Mouse (Mus musculus) frontal cortex, postnatal 25 days (tissue): ENCODE measurements around the gene Dzip1l.
"Not testable (repeated sequence)": the region's sequence is repeated elsewhere in the genome, so short reads cannot be mapped to it uniquely, and the experiment has no call there.

Experiments
- DNase-seq, 2 experiments: peaks; one replicate each; pipeline ENCODE4 v3.0.0; 2022; ENCODE audit warnings: low spot score in 2 of 2

Gene Dzip1l

GRCm38 (mm10) chr9:99629281-99630011 lies at the start of gene Dzip1l:
Gene Dzip1l (plus strand): TSS chr9:99629496.
- DNase-seq, result peak; percentile 56 to 62

GRCm38 (mm10) chr9:99580655-99581054 lies 48.6 kb upstream of the Dzip1l start:
- DNase-seq, result no peak

DNA sequence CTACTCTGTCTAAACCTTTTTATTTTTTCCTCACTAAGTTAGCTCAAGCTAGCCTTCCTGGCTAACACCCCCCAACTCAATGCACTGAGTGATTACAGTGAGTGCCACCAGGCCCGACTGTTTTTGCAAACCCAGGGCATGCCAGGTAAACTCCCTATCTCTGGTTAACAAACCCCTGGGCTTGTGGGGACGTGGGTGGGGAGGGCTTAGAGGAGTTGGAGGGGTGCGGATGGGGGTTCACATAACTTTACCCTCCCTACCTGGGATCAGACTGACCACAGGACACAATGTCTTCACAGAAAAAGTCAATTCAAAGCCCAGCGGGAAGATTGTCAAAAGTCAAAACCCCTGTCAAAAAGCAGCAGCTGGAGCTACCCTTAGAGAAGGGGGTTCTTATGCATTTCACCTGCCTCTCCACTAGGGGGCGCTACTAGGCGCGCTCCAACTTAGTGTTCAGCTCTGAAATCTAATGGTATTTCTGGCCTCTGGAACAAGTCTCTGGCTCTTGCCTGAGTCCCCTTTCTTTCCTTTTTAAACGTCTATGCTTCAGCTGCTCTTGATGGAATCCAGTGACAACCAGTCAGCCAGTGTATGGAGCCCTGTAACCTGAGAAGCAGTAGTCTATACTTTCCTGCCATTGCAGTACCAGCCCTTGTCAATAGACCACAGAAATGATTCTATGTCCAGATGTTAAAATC lies 41.6 kb upstream of the Dzip1l start:
- DNase-seq, result peak in 1 of 2 experiments; percentile 33

DNA sequence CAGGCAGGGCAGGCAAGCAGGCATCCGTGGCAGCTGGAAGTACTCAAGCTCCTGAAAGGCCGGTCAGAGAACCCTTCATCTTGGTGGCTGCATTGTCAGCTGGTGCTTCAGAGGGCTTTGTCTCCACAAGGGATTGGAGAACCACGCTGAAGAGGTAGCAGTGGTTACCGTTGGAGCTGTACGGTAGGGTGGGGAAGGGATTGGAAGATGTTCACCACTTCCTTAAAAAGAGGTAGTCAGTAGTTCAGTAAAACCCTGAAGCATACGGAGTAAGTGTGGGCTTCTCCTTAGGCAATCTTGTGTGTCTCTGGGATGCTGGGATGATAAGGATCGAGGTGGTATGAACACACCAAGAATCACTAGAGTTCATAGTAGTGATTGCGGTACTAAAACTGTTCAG lies 38.2 kb upstream of the Dzip1l start:
- no peak for DNase-seq

DNA sequence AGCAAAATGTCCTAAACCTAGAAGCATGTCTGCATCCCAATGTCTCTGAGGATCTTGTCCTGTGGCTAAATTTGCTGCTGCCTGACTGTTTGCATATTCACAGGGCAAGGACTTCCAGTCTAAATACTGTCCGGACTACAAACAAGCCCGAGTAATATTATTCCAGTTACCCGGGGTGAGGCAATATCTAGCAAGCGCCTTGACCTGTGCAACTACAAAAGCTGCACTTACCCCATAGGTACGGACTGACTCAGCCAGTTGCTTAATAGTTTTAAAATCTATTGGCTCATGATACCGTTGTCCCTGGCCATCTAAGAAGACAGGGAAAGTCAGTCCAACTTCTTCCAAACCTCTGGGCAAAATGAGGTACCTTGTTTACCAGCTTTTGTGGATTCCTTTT lies 30.2 kb upstream of the Dzip1l start:
- DNase-seq, result not testable (repeated sequence)

DNA sequence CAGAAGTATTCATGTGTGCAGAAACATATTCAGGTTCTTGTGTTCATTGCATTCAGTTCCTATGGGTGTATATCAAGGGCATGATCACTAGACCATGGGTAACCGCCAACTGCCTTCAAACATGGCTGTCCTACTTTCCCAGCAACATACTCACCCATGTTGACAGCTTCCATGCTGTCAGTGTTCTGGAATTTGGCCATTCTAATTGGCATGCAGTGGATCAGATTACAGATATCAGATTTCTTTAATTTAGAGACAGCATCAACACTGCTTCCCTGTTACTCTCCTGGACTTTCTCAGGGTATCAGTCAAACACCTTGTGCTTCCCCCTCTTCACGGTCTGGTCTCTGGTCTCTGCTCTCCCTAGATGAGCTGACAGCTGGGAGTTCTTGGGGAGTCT lies 25.7 kb upstream of the Dzip1l start:
- DNase-seq, result no peak

- no peak for DNase-seq
Measured at GRCm38 (mm10) chr9:99612202-99612601, 17.1 kb upstream of the Dzip1l start, which contains the start of gene A4gnt. Gene A4gnt (plus strand): TSS chr9:99612502.

GRCm38 (mm10) chr9:99619688-99620087 lies 9.6 kb upstream of the Dzip1l start:
- no peak for DNase-seq

GRCm38 (mm10) chr9:99620196-99620595 lies 9.1 kb upstream of the Dzip1l start:
- no peak for DNase-seq

DNA sequence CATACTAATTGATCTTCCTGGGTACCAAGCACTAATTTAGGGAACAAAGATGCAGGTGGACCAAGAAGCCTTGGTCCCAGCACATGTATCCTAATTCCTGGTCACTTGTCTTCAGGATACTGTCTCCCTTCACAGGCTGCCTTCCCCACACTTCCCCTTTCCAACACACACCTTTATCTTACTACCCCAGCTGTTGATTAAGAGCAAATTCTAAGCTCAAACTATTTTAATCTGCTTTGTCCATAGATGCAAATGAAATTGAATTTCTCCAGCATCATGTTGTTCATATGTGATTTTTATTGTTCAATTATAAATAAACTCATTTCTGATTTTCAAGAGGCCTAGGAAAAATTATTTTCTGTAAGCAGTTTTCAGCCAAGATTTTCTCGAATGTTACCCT lies 7.3 kb upstream of the Dzip1l start:
- DNase-seq, result no peak

- DNase-seq, result no peak
Measured at GRCm38 (mm10) chr9:99622966-99623365, 6.3 kb upstream of the Dzip1l start.

DNA sequence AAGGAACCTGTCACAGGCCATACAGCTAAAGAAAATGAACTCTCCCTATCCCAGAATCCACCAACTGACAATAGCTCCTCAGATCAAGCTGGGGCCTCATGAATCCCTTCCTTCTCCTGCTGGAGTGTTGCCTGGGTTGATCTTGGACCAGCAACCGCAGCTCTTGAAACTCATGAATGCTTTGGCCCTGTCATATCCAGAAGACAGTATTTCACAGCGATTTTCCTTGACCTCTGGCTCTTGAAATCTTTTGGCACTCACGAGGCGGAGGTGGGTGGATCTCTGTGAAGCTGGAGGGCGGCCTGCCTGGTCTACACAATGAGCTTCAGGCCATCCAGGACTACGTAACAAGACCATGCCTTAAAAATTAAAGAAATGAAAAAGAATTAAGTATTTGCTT lies 5.2 kb upstream of the Dzip1l start:
- DNase-seq, result no peak

DNA sequence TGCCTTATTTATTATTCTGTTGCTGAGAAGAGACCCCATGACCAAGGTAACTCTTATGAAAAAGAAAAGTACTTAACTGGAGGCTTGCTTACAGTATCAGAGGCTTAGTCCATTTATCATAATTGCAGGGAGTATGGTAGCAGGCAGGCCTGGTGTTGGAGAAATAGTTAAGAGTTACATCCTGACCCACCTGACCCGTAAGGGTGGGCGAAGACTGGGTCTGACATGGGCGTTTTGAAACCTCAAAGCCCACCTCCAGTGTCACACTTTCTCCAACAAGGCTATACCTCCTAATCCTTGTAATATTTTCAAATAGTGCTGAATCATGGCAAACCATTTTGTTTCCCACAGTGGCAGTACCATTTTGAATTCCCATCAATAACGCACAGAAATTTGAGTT lies 715 bp upstream of the Dzip1l start:
- DNase-seq, result no peak

- DNase-seq, result no peak
Measured at GRCm38 (mm10) chr9:99630071-99630470, 775 bp downstream of the Dzip1l start.

DNA sequence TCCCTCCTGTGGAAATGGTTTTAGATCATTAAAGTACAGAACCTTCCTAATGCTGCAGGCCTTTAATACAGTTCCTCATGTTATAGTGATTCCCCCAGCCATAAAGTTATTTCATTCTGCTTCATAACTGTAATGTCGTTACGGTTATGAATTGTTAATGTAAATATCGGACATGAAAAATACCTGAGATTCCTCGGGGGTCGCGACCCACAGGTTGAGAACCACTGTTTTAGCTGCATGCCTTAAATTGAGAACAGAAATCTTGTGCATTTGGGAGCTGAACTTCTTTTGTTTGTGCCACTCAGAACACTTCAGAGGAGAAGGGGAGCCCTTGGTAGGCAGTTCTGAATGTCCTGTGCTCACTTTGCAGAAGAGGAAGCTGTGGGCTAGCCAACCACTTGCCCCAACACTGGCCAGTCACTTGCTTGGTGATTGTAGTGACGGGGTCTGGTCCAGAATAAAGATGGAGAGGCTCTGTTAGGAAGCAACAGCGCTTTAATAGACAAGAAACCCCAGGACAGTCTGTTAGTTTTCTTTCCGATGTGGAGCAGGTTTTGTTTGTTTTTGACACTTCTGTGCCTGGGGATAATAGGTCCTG lies 1.3 kb downstream of the Dzip1l start:
- DNase-seq, result no peak

- no peak for DNase-seq
Measured at GRCm38 (mm10) chr9:99631781-99632180, 2.5 kb downstream of the Dzip1l start.

GRCm38 (mm10) chr9:99632264-99632663 lies 3.0 kb downstream of the Dzip1l start:
- no peak for DNase-seq

DNA sequence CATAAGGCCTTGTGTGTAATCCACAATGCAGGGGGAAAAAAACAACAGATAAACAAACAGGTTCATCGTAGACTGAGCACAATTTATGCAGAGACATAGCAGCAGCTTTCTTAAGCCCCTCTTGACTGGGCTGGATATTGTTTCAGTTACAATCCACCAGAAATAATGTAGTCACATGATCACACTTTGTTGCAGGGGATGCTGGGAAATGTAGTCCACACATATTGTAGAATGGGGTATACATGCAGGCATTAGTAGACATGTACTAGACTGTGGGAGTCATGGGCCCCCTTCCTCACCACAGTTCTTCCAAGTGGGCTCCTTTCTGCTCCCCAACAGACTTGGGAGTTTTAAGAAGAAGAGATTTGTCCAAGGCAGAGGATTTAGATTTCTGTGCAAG lies 7.5 kb downstream of the Dzip1l start:
- no peak for DNase-seq

GRCm38 (mm10) chr9:99637227-99637626 lies 7.9 kb downstream of the Dzip1l start:
- no peak for DNase-seq

DNA sequence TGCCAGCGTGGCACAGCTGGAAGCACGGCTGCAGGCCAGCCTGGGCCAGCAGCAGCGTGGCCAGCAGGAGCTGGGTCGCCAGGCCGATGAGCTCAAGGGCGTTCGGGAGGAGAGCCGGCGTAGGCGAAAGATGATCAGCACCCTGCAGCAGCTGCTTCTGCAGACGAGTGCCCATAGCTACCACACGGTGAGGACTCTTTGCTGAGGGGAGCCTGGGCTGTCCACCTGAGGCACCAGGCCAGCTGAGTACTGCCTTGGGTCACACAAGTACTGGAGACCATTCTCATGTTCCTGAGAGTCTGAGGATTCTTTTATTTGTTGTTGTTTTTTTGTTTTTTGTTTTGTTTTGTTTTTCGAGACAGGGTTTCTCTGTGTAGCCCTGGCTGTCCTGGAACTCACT lies 8.4 kb downstream of the Dzip1l start:
- DNase-seq, result no peak

DNA sequence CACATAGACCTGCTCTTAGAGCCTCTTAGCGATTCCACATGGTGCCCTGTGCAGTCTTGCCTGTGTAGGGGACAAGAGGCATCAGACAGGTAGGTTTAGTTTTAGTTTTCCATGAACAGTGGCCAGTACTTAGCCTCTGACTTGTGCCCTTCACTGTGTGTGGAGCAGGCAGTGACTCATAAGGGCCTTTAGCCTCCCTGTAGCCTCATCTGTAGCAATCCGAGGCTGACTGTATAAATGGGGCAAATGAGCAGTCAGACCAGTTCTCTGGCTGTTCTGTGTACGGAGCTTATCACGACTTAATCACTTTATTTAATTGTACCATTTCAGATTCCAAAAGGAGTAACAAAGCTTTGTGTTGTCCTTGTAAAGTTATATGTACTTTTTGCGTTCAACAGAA lies 10.7 kb downstream of the Dzip1l start:
- no peak for DNase-seq

GRCm38 (mm10) chr9:99645416-99645815 lies 16.1 kb downstream of the Dzip1l start:
- no peak for DNase-seq

DNA sequence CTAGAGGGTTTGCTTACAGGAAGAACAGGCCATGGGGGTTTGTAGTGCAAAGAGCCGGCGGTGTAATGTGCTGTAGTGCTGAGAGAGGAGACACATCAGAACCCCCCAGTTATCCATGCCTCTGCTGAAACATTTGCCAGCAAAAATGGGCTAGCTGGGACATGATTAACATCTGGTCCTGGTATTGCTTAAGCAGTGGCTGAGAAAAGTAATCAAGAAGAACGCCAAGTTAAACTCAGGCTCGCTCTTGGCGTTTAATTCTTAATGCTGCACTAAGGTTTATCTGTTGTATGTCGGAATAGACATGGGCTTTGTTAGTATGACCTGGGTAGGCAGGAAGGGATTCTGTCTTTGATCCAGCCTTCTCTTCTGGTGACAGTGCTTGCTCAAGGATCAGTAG lies 16.8 kb downstream of the Dzip1l start:
- DNase-seq, result no peak
